Mouse (Mus musculus) cortical plate, adult 2 months (tissue): Measurements from ENCODE around the gene Bcat2.

ENCODE experiments used
- CTCF ChIP-seq: fragments of 200-500 bp; IDR thresholded peaks from 2 replicates; pipeline ENCODE4 v1.5.1; 2011; ENCODE audit warnings: mild to moderate bottlenecking, control low read depth, low read length; ENCODE audit not compliant: insufficient read depth; ENCODE audit errors: extremely low read depth
- POLR2A ChIP-seq: fragments of 200-500 bp; IDR thresholded peaks from 2 replicates; pipeline ENCODE4 v1.6.1; 2011; ENCODE audit warnings: mild to moderate bottlenecking, low read length, control low read depth; ENCODE audit not compliant: insufficient read depth; ENCODE audit errors: extremely low read depth

DNA sequence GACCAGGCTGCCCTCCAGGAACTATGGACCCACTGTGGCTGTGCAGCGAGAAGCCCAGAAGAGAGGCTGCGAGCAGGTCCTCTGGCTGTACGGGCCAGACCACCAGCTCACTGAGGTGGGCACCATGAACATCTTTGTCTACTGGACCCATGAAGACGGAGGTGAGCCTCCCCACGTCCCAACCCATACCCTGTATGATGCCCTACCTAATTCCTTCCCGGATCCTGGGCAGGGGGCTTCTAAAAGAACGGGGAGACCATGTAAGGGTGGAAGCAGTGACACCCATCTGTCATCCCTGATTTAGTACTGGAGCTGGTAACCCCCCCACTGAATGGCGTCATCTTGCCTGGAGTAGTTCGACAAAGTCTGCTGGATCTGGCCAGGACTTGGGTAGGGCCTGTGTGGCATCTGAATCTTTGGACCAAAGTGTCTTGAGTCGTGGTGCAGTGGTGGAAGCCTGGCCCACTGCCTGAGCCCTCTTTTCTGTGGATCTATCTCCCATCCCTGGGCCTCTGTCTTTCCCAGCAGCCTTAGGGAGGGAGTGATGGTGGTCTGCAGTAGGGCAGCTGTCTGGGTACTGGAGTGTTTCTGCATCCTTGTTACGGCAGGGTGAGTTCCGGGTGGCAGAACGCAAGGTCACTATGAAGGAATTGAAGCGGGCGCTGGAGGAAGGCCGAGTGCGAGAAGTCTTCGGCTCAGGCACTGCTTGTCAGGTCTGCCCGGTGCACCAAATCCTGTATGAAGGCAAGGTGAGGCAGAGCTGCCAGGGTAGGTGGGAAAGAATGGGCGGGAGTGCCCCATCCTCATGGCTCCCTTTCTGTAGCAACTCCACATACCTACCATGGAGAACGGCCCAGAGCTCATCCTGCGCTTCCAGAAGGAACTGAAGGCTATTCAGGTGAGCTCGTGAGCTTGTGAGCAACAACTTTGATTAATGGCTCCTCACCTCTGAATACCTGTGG lies 18.0 kb downstream of the Bcat2 start:
- TF ChIP-seq CTCF = no peak
- TF ChIP-seq POLR2A = no peak
